Mouse (Mus musculus) left cerebral cortex, adult 8-10 months (tissue): ENCODE data around the gene Gas2l3. TPM values are rescaled to one million over a fixed set of nuclear protein-coding genes. Genes with fewer than 3 reads are reported as not detected.

Experiments used
- DNase-seq, 2 experiments: peaks; one replicate each; pipeline ENCODE4 v3.0.0; 2022; ENCODE audit warnings: low spot score in 2 of 2
- total RNA-seq, 4 experiments: library from RNA; stranded (reverse); gene quantifications; 2 replicates each; pipeline ENCODE4 v1.2.4; 2022

Gas2l3 gene
- 1 to 10 TPM; 2.1 to 5.1 (median 3.7) TPM for total RNA-seq

DNA sequence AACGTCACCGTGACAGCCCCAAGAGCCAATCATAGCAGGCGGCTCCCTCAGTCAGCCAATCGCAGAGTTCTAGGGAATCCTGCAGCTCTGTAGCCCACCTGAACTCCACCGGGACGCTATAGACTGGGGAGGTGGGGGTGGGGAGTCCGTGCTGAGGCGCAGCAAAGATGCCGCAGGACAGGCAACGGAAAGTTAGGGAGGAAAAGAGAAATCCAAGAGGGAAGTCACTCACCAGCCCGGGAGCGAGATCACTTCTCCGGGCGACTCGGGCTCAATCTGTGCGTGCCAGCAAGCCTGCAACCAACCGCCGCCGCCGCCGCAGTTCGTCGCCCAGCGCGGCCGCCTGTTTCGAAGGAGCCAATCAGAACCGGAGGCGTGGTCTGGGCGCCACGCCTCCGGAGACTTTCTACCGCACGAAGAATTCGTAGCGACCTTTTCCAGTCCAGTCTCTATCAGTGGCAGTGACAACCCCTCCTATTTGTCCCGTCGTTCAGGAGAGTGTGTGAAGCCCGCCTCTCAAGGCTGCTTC lies at the start of gene Gas2l3:
Gas2l3 (minus strand) TSS at position 345 of the 529 bp plus-strand sequence.
- DNase-seq = peak; percentile 66 to 67

- no peak for DNase-seq
These were observed 47.6 kb upstream of the Gas2l3 start for GRCm38 (mm10) chr10:89491321-89491720.

DNA sequence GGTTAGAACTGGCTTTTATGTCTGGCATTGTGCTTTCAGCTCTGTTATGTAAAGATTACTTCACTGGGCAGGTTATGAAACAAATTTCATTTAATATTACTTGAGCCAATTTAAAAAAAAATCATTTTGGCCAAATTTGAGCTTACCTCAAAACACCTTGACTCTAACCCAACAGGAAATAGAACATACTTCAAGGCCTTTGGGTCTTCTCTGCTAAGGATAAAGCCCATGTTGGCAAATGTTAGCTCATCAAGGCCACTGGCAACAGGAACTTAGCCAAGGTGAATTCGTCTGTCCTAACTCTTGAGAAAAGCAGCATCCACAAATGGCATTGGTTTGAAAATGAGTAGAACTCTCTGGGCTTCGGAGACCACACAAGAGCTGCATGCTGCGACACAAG lies 46.5 kb upstream of the Gas2l3 start:
- DNase-seq = no peak

- DNase-seq = no peak
These were observed 45.7 kb upstream of the Gas2l3 start for GRCm38 (mm10) chr10:89489459-89489858.

DNA sequence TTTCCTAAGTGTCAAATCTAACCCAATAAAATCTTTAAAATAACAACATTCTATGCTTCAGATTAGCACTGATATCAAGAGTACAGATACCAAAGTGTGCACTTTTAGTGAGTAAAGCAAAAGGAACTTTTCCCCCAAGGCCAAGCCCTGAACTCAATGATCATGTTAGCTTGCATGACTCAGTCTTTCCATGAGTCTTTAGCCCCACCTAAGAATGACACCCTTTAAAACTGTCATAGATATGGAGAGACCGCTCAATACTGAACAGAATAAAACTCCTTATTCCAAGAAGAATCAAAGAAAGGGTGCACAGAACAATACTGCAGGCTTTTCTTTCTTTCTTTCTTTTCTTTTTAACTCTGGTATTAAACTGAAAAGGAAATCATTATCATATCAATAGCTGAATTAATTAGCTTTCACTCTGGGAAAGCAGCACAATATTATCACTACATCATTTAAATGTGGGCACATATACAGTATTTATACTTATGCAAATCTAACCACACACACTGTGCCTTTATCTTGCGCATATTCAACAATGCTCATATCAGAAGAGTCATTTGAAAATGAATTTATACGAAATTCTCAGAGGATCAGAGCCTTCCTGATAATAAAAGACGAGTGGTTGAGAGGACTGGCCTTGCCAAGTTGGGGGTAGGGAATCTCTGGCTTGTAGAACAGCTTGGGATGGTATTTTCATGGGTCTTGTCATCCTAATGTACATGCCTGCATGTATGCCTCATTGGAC lies 43.4 kb upstream of the Gas2l3 start:
- DNase-seq = no peak

GRCm38 (mm10) chr10:89484907-89485306 lies 41.1 kb upstream of the Gas2l3 start:
- DNase-seq = no peak

- DNase-seq = no peak
These were observed 40.2 kb upstream of the Gas2l3 start for GRCm38 (mm10) chr10:89483812-89484602.

DNA sequence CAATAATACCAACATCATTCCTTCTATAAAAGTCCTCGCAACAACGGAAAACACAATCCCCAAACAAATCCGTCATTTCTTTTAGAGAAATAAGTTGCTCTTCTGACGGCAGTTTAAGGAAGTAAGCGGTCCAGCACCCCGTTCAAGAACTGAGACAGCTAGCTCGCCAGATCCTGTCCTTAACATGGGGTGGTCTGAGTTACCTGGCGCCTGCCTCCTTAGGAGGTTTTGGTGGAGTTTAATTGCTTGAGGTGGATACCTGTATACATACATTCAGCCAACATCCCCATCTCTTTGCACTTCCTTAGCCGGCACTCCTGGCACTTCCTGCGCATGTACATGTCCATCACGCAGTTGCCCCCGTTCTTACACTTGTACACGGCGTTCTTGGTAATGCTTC lies 39.3 kb upstream of the Gas2l3 start:
- no peak for DNase-seq

- DNase-seq = no peak
These were observed 38.4 kb upstream of the Gas2l3 start for GRCm38 (mm10) chr10:89482142-89482681.

- no peak for DNase-seq
These were observed 37.9 kb upstream of the Gas2l3 start for GRCm38 (mm10) chr10:89481638-89482037.

DNA sequence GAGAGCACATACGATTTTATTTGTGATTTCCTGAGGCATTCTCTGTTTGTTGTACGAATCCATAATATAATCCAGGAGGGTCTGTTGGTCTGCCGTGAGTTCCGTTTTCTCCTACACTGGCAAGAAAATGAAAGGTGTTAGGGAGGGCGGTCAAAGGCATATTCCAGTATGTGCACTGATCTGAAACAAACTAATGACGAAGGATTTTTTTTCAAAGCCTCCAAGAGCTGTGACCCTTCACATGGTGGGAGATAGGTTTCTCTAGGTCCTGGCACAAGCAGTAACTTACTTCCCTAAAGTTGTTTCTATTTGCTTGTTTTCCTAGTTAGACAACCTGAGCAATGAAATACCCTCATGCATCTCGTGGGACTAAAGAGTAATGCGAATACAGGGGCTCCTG lies 35.0 kb upstream of the Gas2l3 start:
- no peak for DNase-seq

- DNase-seq = no peak
These were observed 27.0 kb upstream of the Gas2l3 start for GRCm38 (mm10) chr10:89470596-89471353.

DNA sequence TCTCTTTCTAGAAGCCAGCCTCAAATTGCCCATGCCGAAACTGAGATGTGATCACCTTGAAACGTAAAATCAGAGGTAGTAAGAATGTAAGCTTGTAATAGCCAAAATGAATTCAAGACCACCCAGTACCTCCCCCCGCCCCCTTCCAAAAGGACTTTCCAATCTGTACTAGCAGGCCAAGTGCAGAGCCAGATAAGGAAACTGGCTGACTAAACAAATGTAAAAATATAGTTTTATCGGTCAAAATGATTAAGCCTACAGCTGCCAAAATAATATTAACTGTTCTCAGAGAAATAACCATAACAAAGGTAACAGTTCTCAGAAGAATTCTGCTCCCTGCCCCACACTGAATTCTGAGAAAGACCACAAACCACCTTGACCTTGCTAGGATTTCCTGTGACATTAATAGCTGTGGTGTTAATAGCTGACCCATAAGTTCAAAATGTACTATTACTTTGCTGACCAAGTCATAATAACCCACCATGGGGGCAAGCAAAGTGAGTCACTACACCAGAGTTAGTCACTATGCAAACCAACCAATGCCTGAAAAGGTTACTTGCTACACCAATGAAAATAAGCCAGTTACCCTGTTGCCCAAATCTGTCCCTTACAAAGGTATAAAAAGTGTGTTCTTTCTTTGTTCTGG lies 21.1 kb upstream of the Gas2l3 start:
- DNase-seq = no peak

DNA sequence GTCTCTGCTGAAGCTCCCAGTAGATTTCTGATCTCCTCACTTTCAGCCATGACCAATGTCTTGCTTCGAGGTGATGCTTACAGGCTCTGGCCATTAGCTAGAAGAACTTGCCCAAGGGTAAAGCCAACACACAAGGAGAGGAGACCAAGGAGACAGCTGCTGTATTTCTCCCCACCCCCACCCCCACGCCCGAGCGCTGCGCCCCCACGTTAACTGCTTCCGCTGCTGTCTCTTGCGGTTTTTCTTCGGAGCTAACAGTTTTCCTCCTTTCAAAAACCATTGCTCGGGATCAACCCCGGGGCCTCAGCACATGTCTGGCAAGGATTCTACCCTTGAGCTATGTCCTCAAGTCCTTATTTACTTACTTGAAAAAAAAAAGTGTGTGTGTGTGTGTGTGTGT lies 19.1 kb upstream of the Gas2l3 start:
- no peak for DNase-seq

DNA sequence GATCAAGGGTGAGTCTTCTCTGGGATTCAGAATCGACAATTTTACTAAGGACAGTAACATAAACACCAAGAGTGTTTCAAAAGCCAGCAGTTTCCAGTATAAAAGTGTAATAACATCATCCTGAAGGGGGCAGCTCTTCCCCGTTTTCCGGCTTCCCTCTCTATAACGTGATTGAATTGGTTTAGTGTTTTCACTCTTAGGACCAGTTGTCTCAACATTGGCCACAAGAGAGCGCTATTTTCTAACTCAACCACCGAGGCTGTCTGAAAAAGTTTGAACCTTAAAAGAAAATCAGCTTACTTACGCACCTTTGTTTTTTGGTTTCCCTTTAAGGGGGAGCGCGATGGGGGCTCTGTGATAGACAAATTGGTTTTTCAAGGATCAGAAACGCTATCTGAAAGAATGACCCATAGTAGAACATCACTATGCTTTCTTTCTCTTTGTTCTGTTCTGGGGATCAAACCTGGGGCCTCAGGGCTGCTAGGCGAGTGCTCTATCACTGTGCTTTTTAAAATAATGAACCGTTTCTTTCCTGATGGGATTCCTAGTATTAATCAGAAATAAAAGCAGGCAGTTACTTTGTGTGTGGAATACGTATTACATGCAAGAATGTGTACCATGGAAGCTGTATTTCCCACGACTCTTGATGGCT lies 18.2 kb upstream of the Gas2l3 start:
- peak; percentile 61 to 63 for DNase-seq

DNA sequence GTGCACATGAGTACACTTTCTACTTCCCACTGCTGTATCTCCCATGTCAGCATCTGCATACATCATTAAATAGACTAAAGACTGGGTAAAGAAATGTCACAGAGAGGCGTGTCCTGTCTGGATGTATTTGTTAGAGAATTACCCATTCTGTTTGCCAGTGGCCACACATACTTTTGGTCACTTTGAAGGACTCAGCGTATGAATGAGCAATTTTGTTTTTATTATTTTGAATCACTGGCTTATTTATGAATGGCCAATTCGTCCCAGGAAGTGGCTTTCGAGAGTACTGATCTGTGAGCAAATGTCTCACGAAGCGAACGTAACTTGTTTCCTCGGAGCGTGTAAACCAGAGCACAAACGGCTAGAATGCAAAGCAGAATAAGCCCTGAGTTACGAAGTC lies 17.2 kb upstream of the Gas2l3 start:
- no peak for DNase-seq

DNA sequence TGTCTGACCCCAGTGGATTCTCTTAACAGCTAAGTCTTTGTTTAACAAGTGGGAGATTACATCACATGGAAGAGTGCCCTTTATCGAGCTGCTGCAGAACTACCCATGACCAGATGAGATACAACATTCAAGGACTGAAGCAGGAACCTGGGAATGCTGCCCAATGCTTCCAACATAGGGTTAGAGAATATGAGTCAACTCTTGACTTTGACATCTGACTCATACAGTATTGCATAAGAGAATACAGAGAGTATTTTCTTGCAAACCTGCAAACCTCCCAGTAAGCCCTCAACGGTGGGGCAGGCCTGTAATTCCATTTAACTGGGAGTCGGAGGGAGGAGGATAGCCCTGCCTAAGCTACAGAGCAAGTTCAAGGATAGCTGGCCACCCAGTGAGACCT lies 15.0 kb upstream of the Gas2l3 start:
- DNase-seq = no peak

GRCm38 (mm10) chr10:89453794-89454193 lies 10.0 kb upstream of the Gas2l3 start:
- no peak for DNase-seq

DNA sequence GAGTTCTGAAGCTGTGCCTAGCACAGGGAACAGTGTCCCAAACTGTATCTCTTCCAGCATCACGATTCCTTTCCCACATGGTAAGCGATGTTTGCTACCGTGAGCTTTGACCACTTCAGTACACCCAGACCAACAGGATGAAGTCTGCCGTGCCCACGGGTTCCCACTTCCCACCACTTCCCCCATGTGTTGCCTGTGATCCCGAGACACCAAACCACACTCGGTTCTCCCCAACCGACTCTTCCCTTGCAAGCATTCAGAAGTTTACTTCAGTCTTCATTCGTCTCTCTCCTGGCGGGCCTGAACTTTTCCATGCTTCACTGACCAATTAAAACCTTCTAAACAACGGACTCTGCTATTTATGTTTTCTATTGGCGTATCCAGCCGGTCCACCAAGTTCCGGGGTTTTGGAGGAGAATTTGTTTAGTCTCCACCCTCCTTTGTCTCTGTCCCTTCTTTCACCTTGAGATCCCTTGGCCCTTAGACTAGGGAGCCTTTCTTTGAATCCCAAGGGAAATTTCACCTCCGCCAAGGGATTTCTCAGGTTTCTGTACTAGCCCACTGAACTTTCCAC lies 9.4 kb upstream of the Gas2l3 start:
- DNase-seq = no peak

DNA sequence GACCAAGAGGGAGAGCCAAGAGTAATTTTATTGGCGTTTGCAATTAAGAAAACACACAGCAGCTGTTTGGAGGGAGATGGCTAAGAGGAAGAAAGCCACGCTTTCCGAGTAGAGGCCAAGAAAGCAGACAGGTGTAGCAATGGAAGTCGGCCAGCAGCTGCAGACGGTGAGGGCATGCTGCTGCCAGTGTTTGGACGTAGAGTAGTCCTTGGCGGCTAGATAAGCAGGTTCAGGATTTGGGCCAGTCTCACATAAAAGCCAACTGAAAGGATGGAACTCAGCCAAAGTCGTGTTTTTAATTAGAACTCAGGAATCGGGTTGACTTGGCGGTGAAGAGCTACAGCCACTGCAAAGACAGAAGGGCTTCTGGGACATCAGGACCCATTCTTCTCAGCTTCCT lies 6.6 kb upstream of the Gas2l3 start:
- DNase-seq = no peak
